Mouse (Mus musculus) right cerebral cortex, postnatal 25 days (tissue): ENCODE data around the gene Oscp1.
"Not testable (repeated sequence)": the region's sequence is repeated elsewhere in the genome, so short reads cannot be mapped to it uniquely, and the experiment has no call there.

Experiments
- DNase-seq: peaks from one replicate; pipeline ENCODE4 v3.0.0; 2022

Gene Oscp1

GRCm38 (mm10) chr4:126084382-126084781 lies 26.0 kb downstream of the Oscp1 start:
- DNase-seq = no peak

- DNase-seq = peak; percentile 68
Measured at GRCm38 (mm10) chr4:126085996-126086576, 27.7 kb downstream of the Oscp1 start.

GRCm38 (mm10) chr4:126090101-126090847 lies 31.9 kb downstream of the Oscp1 start:
- DNase-seq = no peak

- no peak for DNase-seq
Measured at GRCm38 (mm10) chr4:126090848-126091124, 32.4 kb downstream of the Oscp1 start.

- DNase-seq = no peak
Measured at GRCm38 (mm10) chr4:126091873-126092272, 33.5 kb downstream of the Oscp1 start.

- DNase-seq = not testable (repeated sequence)
Measured at GRCm38 (mm10) chr4:126095622-126096430, 37.5 kb downstream of the Oscp1 start.

GRCm38 (mm10) chr4:126096464-126097111 lies 38.2 kb downstream of the Oscp1 start, which contains the start of gene Lsm10:
Gene Lsm10, plus strand, starts transcription at chr4:126096623.
- DNase-seq = peak; percentile 94

GRCm38 (mm10) chr4:126097711-126098253 lies 39.4 kb downstream of the Oscp1 start:
- no peak for DNase-seq

- no peak for DNase-seq
Measured at GRCm38 (mm10) chr4:126099365-126099764, 41.0 kb downstream of the Oscp1 start.

- no peak for DNase-seq
Measured at GRCm38 (mm10) chr4:126100764-126101163, 42.4 kb downstream of the Oscp1 start.

GRCm38 (mm10) chr4:126102061-126102841 lies 43.9 kb downstream of the Oscp1 start:
- peak; percentile 40 for DNase-seq

GRCm38 (mm10) chr4:126103057-126103581 lies 44.8 kb downstream of the Oscp1 start:
- peak; percentile 83 for DNase-seq

- peak; percentile 94 for DNase-seq
Measured at GRCm38 (mm10) chr4:126103590-126104068, 45.3 kb downstream of the Oscp1 start, which contains the start of gene Stk40. Gene Stk40, plus strand, starts transcription at chr4:126103957.

- DNase-seq = peak; percentile 40
Measured at GRCm38 (mm10) chr4:126104261-126105075, 46.1 kb downstream of the Oscp1 start.

GRCm38 (mm10) chr4:126105131-126105783 lies 46.9 kb downstream of the Oscp1 start:
- DNase-seq = no peak

- no peak for DNase-seq
Measured at GRCm38 (mm10) chr4:126108061-126108740, 49.8 kb downstream of the Oscp1 start.

- DNase-seq = no peak
Measured at GRCm38 (mm10) chr4:126109613-126110373, 51.4 kb downstream of the Oscp1 start.

- DNase-seq = peak; percentile 85
Measured at GRCm38 (mm10) chr4:126110374-126111152, 52.2 kb downstream of the Oscp1 start.
